Mouse (Mus musculus) layer of hippocampus, adult 8-10 months (tissue): ENCODE data around the gene Atg5. TPM values are rescaled to one million over a fixed set of nuclear protein-coding genes. Genes with fewer than 3 reads are reported as not detected.

Experiments used
- DNase-seq, 2 experiments: peaks; one replicate each; pipeline ENCODE4 v3.0.0; 2022; ENCODE audit warnings: low spot score in 2 of 2
- total RNA-seq, 4 experiments: library from RNA; stranded (reverse); gene quantifications; 2 replicates each; pipeline ENCODE4 v1.2.4; 2022

Atg5 gene
- total RNA-seq, 4 experiments from 2014 or later, result 18.1 to 20.9 (median 19.2) TPM

DNA sequence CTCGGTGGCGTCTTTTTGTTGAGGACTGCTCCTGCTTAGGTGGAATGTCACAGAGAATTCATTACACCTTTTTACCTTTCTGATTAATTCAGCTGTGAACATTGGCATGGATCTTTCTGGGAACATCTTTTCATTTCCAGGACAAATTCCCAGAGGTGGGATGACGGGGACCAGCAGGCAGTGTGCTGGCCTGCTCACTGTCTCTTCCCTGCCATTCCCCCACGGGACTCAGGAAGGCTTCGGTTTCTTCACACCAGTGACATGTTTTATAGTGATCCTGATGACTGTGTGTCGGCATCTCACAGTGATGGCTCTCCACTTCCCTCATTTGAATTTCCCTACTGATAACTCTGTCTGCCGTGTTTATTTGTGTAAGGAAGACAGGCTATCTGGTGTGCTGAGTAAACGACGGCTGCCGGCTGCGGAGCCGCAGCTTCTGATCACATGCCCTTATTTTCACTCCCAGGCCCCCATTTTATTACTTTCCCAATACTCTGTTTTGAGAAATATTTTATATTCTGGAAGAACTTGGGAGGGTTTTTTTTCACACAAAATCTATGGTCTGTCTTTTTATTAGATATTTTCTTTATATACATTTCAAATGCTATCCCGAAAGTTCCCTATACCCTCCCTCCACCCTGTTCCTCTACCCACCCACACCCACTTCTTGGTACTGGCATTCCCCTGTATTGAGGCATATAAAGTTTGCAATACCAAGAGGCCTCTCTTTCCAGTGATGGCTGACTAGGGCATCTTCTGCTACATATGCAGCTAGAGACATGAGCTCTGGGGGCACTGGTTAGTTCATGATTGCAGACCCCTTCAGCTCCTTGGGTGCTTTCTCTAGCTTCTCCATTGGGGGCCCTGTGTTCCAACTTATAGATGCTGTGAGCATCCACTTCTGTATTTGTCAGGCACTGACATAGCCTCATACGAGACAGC lies 80.6 kb downstream of the Atg5 start:
- no peak for DNase-seq

GRCm38 (mm10) chr10:44353467-44353866 lies 85.3 kb downstream of the Atg5 start:
- no peak for DNase-seq

- no peak for DNase-seq
Measured at GRCm38 (mm10) chr10:44354393-44354792, 86.2 kb downstream of the Atg5 start.

DNA sequence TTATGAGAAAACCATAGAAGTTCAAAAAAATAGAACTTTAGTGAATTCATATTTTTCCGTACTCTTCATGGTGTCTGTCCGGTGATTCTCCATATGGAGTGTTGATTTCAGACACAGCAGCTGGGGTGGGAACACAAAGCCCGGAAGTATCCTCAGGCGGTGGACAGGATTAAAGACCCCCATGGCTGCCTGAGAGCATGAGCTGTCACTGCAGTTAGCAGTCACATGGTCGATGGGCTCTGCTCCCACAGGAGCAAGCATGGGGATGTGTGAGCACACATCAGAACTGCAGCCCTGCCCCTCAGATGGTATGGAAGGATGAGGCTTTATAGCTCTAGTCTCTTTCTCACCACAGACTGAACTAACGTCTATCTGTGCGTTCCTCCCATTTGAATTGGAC lies 87.1 kb downstream of the Atg5 start:
- no peak for DNase-seq

DNA sequence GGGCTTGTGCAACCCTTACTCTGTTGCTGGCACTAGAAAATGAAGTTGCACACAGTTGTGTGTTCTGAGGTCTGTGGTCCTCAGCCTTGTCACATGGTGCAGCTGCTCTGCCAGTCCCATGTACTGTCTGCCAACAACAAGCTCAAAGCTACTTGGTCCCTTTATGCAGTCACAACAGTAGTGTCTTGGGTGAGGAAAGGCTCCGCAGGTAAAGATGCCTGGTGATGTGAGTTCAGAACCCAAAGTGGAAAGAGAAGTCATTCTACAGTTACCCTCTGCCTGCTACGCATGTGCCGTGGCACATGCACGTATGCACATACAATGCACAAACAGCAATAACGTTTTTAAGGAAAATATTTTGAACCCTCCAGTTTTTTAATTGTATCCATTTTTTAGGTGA lies 88.5 kb downstream of the Atg5 start:
- DNase-seq, result no peak

GRCm38 (mm10) chr10:44357316-44357715 lies 89.2 kb downstream of the Atg5 start:
- no peak for DNase-seq

GRCm38 (mm10) chr10:44358816-44359215 lies 90.7 kb downstream of the Atg5 start:
- DNase-seq, result no peak

GRCm38 (mm10) chr10:44360632-44361031 lies 92.5 kb downstream of the Atg5 start:
- DNase-seq, result peak in 1 of 2 experiments; percentile 14

GRCm38 (mm10) chr10:44362435-44362834 lies 94.3 kb downstream of the Atg5 start:
- DNase-seq, result no peak

GRCm38 (mm10) chr10:44362846-44363245 lies 94.7 kb downstream of the Atg5 start:
- DNase-seq, result no peak

- DNase-seq, result no peak
Measured at GRCm38 (mm10) chr10:44366186-44366585, 98.0 kb downstream of the Atg5 start.

- DNase-seq, result no peak
Measured at GRCm38 (mm10) chr10:44367043-44367442, 98.9 kb downstream of the Atg5 start.

- no peak for DNase-seq
Measured at GRCm38 (mm10) chr10:44368596-44368995, 100.4 kb downstream of the Atg5 start.

DNA sequence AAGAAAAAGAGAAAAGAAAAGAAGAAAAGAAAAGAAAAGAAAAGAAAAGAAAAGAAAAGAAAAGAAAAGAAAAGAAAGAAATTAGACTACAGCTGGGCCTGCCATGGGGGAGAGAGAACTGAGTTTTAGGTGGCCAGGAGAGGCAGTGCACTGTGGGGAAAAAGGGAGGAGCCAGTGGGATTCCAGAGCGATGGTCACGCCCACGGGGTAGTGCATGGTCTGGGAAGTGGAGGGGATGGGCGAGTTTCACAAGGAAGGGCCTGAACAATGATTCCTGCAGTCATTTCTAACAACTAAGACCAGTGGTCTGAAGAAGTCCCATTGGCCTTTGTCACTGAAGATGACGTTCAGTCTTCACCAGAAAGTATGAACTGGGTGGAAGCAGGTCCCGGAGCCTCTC lies 102.5 kb downstream of the Atg5 start:
- no peak for DNase-seq

GRCm38 (mm10) chr10:44372210-44372609 lies 104.1 kb downstream of the Atg5 start:
- no peak for DNase-seq

GRCm38 (mm10) chr10:44374678-44375077 lies 106.5 kb downstream of the Atg5 start:
- DNase-seq, result no peak

DNA sequence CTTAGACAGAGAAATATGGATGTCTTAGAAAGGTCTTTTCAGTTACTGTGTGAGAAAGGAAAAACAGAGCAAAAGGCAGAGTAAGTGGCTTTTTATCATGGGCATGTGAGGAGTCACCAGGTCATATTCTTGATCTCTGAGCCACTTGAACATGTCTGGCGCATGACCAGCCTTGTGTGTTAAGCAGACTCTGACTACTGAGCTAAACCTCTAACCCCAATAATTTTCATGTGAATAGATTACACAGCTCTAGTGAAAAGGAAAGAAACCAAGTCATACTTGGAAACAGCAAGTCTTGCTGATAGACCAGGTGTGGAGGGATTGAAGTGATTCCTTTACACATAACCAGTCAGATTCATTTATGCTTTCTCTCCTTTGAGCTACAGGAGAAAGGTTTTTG lies 107.3 kb downstream of the Atg5 start:
- DNase-seq, result no peak

DNA sequence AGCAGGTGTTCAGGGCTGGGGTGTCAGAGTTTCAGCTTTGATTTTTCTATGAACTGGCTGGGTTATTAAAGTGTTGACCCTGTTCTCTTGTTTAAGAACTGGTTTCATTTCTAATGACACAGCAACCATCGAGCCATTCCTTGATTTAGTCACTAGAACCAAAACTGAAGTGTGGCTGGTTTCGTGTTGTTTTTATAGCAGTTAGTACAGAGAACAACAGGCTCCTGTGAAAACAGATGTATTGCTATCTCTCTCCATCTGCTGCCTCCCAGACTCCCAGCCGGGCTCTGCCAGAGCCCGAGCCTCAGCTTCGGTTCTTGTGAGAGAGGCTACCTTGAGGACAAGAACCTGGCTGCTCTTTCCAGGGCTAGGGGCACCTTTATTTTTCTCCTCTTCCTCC lies 109.7 kb downstream of the Atg5 start:
- peak; percentile 62 to 64 for DNase-seq

DNA sequence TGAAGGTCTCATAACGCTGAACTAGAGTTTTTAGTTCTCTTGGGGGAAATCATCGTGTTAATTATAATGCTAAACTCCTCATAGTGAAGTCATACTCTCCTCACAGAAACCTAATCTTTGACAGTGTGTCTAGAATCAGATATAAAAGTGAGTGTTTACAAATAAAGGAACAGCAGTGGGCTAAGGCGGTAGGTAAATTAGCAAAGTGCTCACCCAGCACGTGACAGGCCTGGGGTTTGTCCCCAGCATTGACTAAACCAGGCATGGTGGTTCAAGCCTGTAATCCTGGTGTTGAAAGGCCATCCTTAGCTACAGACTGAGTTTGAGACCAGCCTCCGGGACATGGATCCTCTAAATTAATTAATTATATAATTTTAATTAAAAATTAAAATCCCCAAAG lies 110.2 kb downstream of the Atg5 start:
- DNase-seq, result no peak

DNA sequence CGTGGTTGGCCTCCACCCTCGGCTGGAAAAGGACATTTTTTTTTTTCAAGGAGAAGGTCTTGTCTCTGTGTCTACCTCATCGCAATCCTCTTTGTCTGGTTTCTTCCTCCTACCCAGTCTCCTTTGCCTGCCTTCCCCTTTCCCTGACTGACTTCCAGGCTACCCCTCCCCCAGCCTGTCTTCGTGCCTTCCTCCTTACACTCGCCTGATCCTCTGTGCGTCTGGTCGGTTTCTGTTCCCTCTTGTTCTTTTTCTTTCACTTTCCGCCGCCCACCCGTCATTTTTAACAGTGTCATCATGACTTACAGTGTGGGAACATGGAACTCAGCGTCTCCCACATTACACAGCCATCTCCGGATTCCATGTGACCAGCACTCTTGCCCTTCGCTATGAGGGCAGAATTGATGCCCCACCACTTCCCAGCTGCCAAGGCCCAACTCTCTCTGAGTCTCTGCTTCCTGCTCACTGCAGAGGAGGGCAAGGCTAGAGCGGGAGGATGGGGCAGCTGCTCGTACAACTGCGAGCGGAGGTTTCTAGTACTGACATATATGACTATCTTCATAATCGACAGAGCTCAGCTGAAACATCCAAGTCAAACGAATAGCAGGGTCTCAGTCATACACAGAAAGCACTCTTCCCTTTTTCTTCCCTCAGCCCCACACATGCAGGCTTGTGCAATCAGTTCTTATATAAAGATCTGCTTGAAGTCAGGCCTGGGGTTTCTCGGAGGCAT lies 112.5 kb downstream of the Atg5 start:
- peak; percentile 38 to 39 for DNase-seq

GRCm38 (mm10) chr10:44381397-44381796 lies 113.2 kb downstream of the Atg5 start:
- peak; percentile 32 to 44 for DNase-seq

- DNase-seq, result no peak
Measured at GRCm38 (mm10) chr10:44381948-44382347, 113.8 kb downstream of the Atg5 start.
